Mouse (Mus musculus): ENCODE results near the gene Rhox4e. TPM values are rescaled to one million over a fixed set of nuclear protein-coding genes. Genes with fewer than 3 reads are reported as not detected.

The Rhox4e gene
- polyA plus RNA-seq, 1 experiment from 2014 or later, result not detected

Other genes starting within 250 kb of the Rhox4e start
- gene Rhox3a2, start 177.4 kb upstream of the Rhox4e start, polyA plus RNA-seq (2015; fragmentation: Nextera tagmentation; extraction: Ambion mirVana), result not detected in 2 replicates
- gene Rhox4a2, start 166.6 kb upstream of the Rhox4e start, polyA plus RNA-seq (2015; fragmentation: Nextera tagmentation; extraction: Ambion mirVana), result not detected in 2 replicates
- not detected in 2 replicates for gene Rhox2b, start 145.3 kb upstream of the Rhox4e start, polyA plus RNA-seq (2015; fragmentation: Nextera tagmentation; extraction: Ambion mirVana)
- not detected in 2 replicates for gene Rhox4b, start 124.9 kb upstream of the Rhox4e start, polyA plus RNA-seq (2015; fragmentation: Nextera tagmentation; extraction: Ambion mirVana)
- gene Rhox2c, start 103.7 kb upstream of the Rhox4e start, polyA plus RNA-seq (2015; fragmentation: Nextera tagmentation; extraction: Ambion mirVana), result not detected in 2 replicates
- gene Rhox3c, start 98.8 kb upstream of the Rhox4e start, polyA plus RNA-seq (2015; fragmentation: Nextera tagmentation; extraction: Ambion mirVana), result not detected in 2 replicates
- not detected in 2 replicates for gene Rhox4c, start 77.1 kb upstream of the Rhox4e start, polyA plus RNA-seq (2015; fragmentation: Nextera tagmentation; extraction: Ambion mirVana)
- gene Rhox2d, start 64.0 kb upstream of the Rhox4e start, polyA plus RNA-seq (2015; fragmentation: Nextera tagmentation; extraction: Ambion mirVana), result not detected in 2 replicates
- gene Rhox4d, start 43.1 kb upstream of the Rhox4e start, polyA plus RNA-seq (2015; fragmentation: Nextera tagmentation; extraction: Ambion mirVana), result not detected in 2 replicates
- gene Rhox2e, start 27.0 kb upstream of the Rhox4e start, polyA plus RNA-seq (2015; fragmentation: Nextera tagmentation; extraction: Ambion mirVana), result not detected in 2 replicates
- gene Rhox3e, start 15.4 kb upstream of the Rhox4e start, polyA plus RNA-seq (2015; fragmentation: Nextera tagmentation; extraction: Ambion mirVana), result not detected in 2 replicates
- gene Rhox2f, start 14.0 kb downstream of the Rhox4e start, polyA plus RNA-seq (2015; fragmentation: Nextera tagmentation; extraction: Ambion mirVana), result not detected in 2 replicates
- not detected in 2 replicates for gene Rhox3f, start 23.6 kb downstream of the Rhox4e start, polyA plus RNA-seq (2015; fragmentation: Nextera tagmentation; extraction: Ambion mirVana)
- gene Rhox4f, start 50.3 kb downstream of the Rhox4e start, polyA plus RNA-seq (2015; fragmentation: Nextera tagmentation; extraction: Ambion mirVana), result not detected in 2 replicates
- gene Rhox3g, start 71.2 kb downstream of the Rhox4e start, polyA plus RNA-seq (2015; fragmentation: Nextera tagmentation; extraction: Ambion mirVana), result not detected in 2 replicates
- not detected in 2 replicates for gene Rhox2g, start 86.1 kb downstream of the Rhox4e start, polyA plus RNA-seq (2015; fragmentation: Nextera tagmentation; extraction: Ambion mirVana)
- gene Rhox4g, start 93.9 kb downstream of the Rhox4e start, polyA plus RNA-seq (2015; fragmentation: Nextera tagmentation; extraction: Ambion mirVana), result not detected in 2 replicates
- gene Rhox3h, start 111.4 kb downstream of the Rhox4e start, polyA plus RNA-seq (2015; fragmentation: Nextera tagmentation; extraction: Ambion mirVana), result not detected in 2 replicates
- gene Rhox2h, start 115.9 kb downstream of the Rhox4e start, polyA plus RNA-seq (2015; fragmentation: Nextera tagmentation; extraction: Ambion mirVana), result not detected in 2 replicates
- 0.70 and 1.6 TPM in 2 replicates for gene Rhox5, start 247.4 kb downstream of the Rhox4e start, polyA plus RNA-seq (2015; fragmentation: Nextera tagmentation; extraction: Ambion mirVana)